21 mouse cellular contexts compared by ENCODE assay signal in the genomic region with DNA sequence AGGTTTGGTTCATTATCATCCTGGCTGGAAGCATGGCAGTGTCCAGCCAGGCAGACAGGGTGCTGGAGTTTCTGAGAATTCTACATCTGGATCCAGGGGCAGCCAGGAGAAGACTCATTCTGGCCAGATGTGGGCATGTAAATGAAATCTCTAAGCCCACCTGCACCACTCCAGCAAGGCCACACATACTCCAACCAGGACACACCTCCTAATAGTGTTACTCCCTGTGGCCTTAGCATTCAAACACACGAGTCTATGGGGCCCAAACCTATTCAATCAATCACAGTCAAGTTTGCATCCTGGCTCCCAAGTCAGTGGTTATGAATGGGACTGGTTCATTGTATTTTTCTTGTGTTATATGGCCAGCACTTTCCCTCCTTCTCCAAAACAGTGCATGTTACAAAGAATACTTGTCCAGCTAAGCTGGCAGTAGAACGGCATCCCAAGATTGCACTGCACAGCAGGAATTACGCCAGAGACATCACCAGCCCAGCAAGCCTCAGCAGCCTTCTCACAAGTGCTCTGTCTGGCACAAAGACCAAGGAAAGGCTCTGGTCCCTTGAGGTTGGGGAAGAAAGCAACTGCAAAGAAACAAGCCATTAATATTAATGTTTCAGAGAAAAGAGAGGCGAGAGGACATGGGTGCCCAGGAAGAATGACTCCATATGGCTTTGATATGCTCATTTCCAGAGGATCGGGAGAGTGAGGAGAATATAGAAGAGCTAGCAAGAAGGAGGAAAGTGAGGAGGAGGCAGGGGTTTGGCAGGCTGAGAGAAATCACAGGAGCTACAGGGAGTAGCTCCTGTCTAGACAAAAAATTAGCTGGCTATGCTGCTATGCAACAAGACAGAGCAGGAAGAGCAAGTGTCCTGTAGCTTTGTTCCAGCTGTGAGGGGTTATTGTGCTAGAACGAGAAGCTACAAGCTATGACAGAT. TPM values are rescaled to one million over a fixed set of nuclear protein-coding genes. Genes with fewer than 3 reads are reported as not detected.
DNase-seq lines count a peak whose midpoint lies in the region; ATAC-seq lines count a peak whose summit lies in the region.
"Had no signal": no experiment of that assay in that cellular context is flagged by ENCODE, and none has a peak within 500 bp of the region (broad histone marks: within the 10 kb centered on the region; RNA-seq: fewer than 3 reads in every experiment).

No protein-coding gene starts in this region.

- H3K4me2 ChIP-seq in hindbrain, embryonic 12.5 days (replicated peaks): no peak overlapping the region
- H3K4me2 ChIP-seq: forebrain, embryonic 12.5 days; liver, embryonic 13.5 days; lung, embryonic 15.5 days had no signal

- DNase-seq in heart, adult 11 months: peak; percentile 87
- DNase-seq in heart, embryonic 10.5 days (ENCODE audit: low spot score): no peak
- DNase-seq in right cerebral cortex, adult 18-20 months: peak; percentile 5
- DNase-seq in right cerebral cortex, postnatal 14 days: no peak
- DNase-seq in telencephalon, adult 2 months (ENCODE audit: low read depth, low spot score): peak; percentile 28
- DNase-seq in B cell, adult 2 months: no peak
- DNase-seq: cerebellum, adult 9-10 months; gastrocnemius, postnatal 25 days; heart, postnatal 10 days; kidney, adult 9 months; kidney, postnatal 36 days; liver, embryonic 13.5 days; thymus, postnatal 4 days had no signal

- H3K9me3 ChIP-seq in heart, embryonic 10.5 days: no peaks in the 10 kb centered on the region
- no peaks in the 10 kb centered on the region for H3K9me3 ChIP-seq in hindbrain, embryonic 12.5 days (replicated peaks)
- H3K9me3 ChIP-seq: forebrain, embryonic 12.5 days; liver, embryonic 13.5 days; lung, embryonic 15.5 days had no signal

- no peak overlapping the region for H3K9ac ChIP-seq in hindbrain, embryonic 12.5 days
- H3K9ac ChIP-seq: forebrain, embryonic 12.5 days; liver, embryonic 13.5 days; lung, embryonic 15.5 days had no signal

- 0 out of 2 replicates have a peak, but pooled peaks have one; percentile 32 for ATAC-seq in hindbrain, embryonic 12.5 days (ENCODE audit: low FRiP score)
- ATAC-seq: inflammation-experienced regulatory T-cells, adult 6 months had no signal

- H3K36me3 ChIP-seq in heart, embryonic 10.5 days: no peaks in the 10 kb centered on the region
- no peaks in the 10 kb centered on the region for H3K36me3 ChIP-seq in hindbrain, embryonic 12.5 days
- H3K36me3 ChIP-seq: forebrain, embryonic 12.5 days; liver, embryonic 13.5 days; lung, embryonic 15.5 days had no signal

- H3K27ac ChIP-seq in heart, embryonic 10.5 days: no peak overlapping the region
- H3K27ac ChIP-seq in hindbrain, embryonic 12.5 days: no peak overlapping the region
- H3K27ac ChIP-seq: forebrain, embryonic 12.5 days; liver, embryonic 13.5 days; lung, embryonic 15.5 days; macrophage had no signal

- 74% methylated on average over 6 of the region's 6 CpGs for WGBS in heart, embryonic 10.5 days
- 29% methylated on average over 6 of the region's 6 CpGs for WGBS in hindbrain, embryonic 12.5 days

- no peak overlapping the region for H3K4me3 ChIP-seq in heart, embryonic 10.5 days
- H3K4me3 ChIP-seq in hindbrain, embryonic 12.5 days: no peak overlapping the region
- H3K4me3 ChIP-seq: forebrain, embryonic 12.5 days; liver, embryonic 13.5 days; lung, embryonic 15.5 days had no signal

- no peaks in the 10 kb centered on the region for H3K27me3 ChIP-seq in heart, embryonic 10.5 days (ENCODE audit: insufficient read depth, poor library complexity, severe bottlenecking)
- H3K27me3 ChIP-seq in hindbrain, embryonic 12.5 days: no peaks in the 10 kb centered on the region
- H3K27me3 ChIP-seq: forebrain, embryonic 12.5 days; liver, embryonic 13.5 days; lung, embryonic 15.5 days had no signal

- no peaks in the 10 kb centered on the region for H3K4me1 ChIP-seq in heart, embryonic 10.5 days
- H3K4me1 ChIP-seq in hindbrain, embryonic 12.5 days: peaks cover 8% of the 10 kb centered on the region; the same call in 1 of the 2 replicates
- H3K4me1 ChIP-seq: liver, embryonic 13.5 days; lung, embryonic 15.5 days had no signal

RNA-seq across cellular contexts. Expression of a gene that starts 18.8 kb away (rescaled TPM):
- not detected in 2 replicates for polyA plus RNA-seq in heart, embryonic 10.5 days (2016; fragmentation: Nextera tagmentation; extraction: Ambion mirVana)
- polyA plus RNA-seq in hindbrain, embryonic 12.5 days (2016; fragmentation: Nextera tagmentation; extraction: Ambion mirVana): 0.17 TPM in 1 of 2 replicates, not detected in the other
- polyA plus RNA-seq: embryonic facial prominence, embryonic 14.5 days; forebrain, embryonic 12.5 days; inflammation-experienced regulatory T-cells, adult 6 months; limb, embryonic 11.5 days; liver, embryonic 13.5 days; lung, embryonic 15.5 days; macrophage; neural tube, embryonic 11.5 days had no signal

RNA-seq across cellular contexts. Expression of a gene that starts 50.5 kb away (rescaled TPM):
- 12.5 and 12.7 TPM in 2 replicates for polyA plus RNA-seq in heart, embryonic 10.5 days (2016; fragmentation: Nextera tagmentation; extraction: Ambion mirVana)
- 15.0 and 15.9 TPM in 2 replicates for polyA plus RNA-seq in hindbrain, embryonic 12.5 days (2016; fragmentation: Nextera tagmentation; extraction: Ambion mirVana)

Comparison
In these comparisons a context has a peak if more than half of its experiments do, and no peak if none do; other contexts are left out.
1. DNase-seq: peak in heart, adult 11 months (single experiment), right cerebral cortex, adult 18-20 months (single experiment) and telencephalon, adult 2 months (single experiment); none in heart, embryonic 10.5 days (single experiment), right cerebral cortex, postnatal 14 days (single experiment) and B cell, adult 2 months (0 of 2).